Mouse (Mus musculus) adrenal gland, postnatal 14 days (tissue): ENCODE results near the gene Riox1. TPM values are rescaled to one million over a fixed set of nuclear protein-coding genes. Genes with fewer than 3 reads are reported as not detected.
"Not testable (repeated sequence)": the region's sequence is repeated elsewhere in the genome, so short reads cannot be mapped to it uniquely, and the experiment has no call there.

Experiments
- DNase-seq: peaks from one replicate; pipeline ENCODE4 v3.0.0; 2021; ENCODE audit warnings: mixed read lengths
- long read RNA-seq, 2 experiments: library from polyadenylated mRNA; stranded (forward); transcript quantifications; one replicate each; pipeline ENCODE4 v2.0.0; 2021
- total RNA-seq: library from RNA; stranded (reverse); gene quantifications from 2 replicates; pipeline ENCODE4 v1.2.3, GENCODE M21; 2021

The Riox1 gene
- total RNA-seq, result 13.8 and 15.0 TPM in 2 replicates
- long read RNA-seq, experiment 1, transcript Riox1-201 (1 exons, 2,344 nt), result major isoform, 59 of 59 reads
- long read RNA-seq, experiment 1, partial matches to known transcripts, result 0 of 59 reads
- long read RNA-seq, experiment 1, other reads (novel, unspliced or antisense), result 0 of 59 reads
- long read RNA-seq, experiment 2, transcript Riox1-201 (1 exons, 2,344 nt), result major isoform, 36 of 36 reads
- long read RNA-seq, experiment 2, partial matches to known transcripts, result 0 of 36 reads
- long read RNA-seq, experiment 2, other reads (novel, unspliced or antisense), result 0 of 36 reads

DNA sequence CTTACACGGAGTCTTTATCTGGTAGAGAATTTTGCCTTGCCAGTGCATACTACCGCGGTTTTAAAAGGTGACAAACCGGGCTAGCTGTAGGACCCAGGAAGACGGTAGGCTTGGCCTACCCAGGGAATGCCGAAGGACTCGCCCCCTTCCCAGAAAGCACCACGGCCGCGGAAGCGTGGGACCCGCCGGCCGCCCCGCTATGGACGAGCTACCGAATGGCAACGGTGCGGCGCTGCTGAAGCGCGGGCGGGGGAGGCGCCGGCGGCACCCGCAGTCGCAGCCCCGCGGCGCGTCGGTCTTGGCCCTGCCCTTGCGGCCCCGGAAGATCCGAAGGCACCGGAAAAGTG lies at the start of gene Riox1:
Gene Riox1, plus strand, starts transcription at position 116 of the 347 bp plus-strand sequence.
- peak; percentile 92 for DNase-seq

DNA sequence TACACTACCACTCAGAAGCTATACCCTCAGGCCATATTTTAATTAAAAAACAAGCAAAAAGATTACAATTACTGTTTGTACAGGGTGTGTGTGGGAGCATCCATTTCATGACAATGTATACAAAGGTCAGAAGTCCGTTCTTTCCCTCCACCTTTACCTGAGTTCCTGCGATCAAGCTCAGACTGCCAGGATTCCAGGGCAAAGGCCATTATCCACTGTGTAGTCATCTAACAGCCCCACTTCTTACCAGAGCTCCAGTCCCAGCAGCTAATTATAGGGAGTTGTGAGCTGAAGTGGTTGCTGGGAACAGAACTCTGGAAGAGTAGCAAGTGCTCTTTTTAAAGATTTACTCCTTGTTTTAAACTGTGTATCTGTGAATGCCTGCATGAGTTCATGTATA lies 40.0 kb upstream of the Riox1 start:
- no peak for DNase-seq

DNA sequence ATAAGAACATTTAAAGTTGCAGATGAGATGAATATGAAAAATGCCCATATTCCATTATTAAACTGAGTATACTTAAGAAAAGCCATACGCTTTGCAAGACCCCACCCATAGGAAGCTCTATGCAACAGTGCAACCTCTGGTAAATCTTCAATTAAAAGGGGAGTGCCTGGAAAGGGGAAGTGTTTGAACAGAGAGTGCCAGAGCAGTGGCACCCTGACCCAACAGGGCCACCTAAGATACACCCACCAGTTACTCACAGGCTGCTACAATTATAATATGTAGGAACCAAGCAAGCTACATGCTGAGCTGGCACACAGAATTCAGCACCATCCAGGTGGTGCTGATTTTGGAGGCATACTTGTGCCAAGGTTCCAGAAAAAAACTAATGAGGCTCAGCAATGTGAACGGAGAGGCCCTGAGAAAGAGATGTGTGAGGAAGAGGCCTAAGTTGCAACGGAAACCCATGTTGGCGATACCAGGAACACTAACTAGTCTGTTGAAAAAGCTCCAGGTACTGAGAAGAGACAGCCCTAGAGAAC lies 36.1 kb upstream of the Riox1 start:
- no peak for DNase-seq

DNA sequence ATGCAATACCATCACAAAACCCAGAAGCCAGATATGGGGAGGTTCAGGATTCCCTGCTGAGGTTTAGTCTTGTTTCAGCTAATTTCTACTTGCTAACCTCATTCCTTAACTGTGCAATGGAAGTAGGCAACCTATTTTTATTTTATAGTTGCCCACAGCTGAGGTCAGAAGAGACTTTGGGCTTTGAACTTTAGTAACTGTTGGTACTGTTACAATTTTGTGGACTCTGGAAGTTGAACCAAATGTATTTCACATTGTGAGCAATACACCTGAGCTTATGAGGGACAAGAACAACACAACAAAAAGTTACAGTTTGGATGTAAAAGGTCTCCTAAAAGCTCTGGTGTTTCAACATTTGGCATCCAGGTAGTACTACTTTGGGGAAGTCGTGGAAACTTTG lies 35.6 kb upstream of the Riox1 start:
- no peak for DNase-seq

DNA sequence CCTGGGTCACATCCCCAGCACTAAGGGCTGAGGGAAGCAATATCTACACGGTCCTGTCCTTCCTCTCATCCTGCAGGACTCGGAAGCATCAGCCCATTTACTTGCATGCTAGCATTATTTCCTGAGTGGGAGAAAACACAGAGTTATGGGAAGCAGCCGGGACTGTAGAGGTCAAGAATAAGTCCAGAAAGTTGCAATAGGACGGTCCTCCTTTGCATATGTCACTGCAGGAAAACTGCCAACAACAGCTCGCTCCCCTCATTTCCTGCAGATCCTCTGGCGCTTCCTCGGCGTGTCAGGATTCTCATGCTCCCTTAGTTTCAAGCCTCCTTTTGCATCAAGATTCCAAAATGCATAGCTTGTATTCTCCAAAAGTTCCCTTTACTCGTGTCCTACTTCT lies 33.5 kb upstream of the Riox1 start:
- peak; percentile 24 for DNase-seq

DNA sequence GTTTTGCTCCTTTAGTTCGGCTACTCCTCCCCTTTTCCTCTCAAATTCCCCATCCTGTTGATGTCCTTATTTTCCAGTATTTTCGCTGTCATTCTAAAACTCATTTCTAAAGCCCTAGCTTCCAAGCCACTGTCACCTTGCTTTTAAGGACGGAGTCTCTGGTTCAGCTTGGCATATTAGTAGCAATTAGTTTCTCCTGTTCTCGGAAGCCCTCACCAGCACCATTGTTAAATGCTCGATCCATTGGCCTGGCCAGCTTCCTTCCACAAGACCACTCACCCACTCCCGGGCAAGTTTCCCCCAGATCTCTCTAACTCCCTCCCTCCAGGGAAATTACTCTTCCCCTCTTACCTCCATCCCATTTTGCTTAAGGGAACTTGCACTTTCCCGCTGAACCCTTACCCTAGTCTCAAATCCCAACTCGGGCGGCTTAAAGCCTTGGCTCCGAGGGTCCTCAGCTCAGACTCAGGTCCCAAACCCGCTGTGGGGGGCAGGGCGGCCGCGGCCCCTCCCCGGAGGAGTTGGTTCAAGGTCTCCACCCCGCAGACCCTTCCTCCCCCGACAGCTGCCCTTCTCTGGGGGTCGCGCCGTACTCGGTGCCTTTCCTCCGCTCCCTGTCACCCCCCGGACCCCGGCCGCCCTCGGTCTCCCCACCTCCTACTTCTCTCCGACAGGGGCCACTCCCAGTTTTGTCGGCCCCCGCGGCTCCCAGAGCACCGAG lies 29.5 kb upstream of the Riox1 start:
- peak; percentile 46 for DNase-seq

DNA sequence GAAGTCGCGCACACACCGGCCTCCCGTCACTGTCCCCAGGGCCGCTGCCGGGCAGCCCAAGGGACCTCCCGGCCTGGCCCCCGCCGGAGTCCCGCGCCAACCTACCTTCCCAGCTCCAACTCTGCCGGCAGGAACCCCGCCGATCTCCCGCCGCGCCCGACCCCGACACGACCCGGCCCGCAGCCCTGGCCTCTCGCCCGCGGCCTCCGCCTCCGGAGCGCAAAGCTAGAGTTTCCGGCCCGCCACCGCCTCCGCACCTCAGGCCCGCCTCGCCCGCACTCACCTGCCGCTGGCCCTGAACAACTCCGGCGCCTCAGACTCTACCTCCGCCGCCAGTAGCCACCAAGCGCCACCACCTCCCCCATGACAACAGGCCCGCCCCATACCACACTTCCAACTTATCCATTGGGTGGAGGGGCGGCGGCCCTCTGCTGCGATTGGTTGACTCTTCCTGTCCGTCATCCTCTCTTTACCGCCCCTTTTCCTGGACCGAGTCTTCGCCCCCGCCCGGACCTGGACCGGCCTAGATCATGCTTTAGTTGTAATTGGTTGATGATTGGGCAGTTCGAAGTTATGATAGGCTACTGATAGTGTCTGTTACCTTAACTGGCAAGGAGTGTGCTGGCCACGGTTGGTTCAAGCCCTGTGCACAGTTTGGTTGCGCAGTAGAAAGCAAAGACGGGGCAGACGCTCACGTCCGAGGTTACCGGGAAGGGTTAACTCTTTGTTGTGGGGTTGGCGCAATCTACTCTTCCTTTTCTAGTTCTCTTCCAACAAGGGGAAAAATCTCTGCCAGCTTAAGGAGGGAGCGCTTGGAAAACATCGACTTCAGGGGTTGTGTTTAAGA lies 28.6 kb upstream of the Riox1 start, which contains the start of gene Numb:
Gene Numb, minus strand, starts transcription at position 400 of the 847 bp plus-strand sequence.
- DNase-seq, result peak; percentile 99

DNA sequence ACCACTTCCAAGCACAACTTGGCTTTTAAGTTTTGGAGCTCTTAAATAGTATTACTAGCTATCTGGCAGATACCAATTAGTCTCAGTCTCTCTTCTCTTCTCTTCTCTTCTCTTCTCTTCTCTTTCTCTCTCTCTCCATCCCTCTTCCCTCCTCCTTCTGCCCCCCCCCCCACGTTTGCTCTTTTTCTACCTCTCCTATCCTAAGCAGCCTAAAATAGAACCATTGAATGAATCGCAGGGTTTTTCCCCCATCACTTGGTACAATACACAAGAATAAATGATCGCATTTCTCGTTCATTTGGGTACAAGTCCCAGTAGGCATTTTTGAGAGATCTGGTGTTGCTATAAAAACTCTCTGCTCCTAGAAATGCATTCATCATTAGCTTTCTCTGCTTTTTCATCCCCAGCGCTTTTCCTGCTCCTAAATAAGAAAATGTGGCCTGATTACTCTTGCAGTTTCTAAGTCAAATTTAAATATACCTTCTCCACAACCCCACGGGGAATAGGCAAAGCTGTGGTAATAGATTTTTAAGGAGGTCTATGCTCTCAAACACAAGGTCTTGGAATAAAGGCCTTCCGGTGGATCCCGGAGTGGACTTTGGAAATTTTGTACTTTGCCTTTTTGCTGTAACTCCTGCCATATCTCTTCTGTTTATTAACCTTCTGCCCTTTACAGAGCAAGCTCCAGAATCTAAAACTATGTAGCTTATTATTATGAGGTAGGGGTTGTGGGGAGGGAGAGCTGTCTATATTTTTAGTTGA lies 27.5 kb upstream of the Riox1 start:
- DNase-seq, result no peak

DNA sequence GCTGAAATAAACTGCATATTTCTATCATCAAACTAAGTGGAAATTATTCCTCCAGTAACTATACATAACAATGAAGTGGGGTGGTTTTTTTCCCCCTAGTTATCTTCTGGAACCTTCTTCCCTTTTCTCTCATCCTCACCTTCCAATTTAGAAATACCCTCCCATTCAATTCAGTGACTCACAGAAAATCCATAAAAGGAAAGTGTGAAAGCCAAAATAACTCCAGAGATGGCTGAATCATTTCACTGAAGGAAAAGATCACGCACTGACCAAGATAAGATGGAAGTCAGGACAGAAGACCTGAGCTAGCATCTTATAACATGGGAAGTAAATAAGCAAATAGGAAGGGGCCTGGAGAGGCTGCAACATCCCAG lies 26.9 kb upstream of the Riox1 start:
- no peak for DNase-seq

DNA sequence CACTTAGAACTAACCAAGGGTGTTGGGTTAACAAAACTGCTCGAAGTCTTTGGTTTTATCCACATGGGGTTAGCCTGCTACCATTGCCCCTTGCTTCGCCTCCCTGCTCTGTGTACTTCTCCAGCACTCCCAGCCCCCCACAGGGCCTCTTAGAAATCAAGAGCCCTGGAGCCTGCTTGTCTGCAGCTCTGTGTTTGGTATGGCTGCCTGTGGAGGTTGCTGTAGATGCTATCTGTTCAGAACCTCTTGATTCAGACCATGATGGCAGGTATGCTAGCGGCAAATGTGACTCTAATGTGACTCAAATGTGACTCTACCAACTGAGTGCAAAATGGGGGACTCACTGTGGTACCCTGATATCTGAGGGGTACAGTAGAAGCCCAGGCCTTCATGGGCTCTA lies 26.1 kb upstream of the Riox1 start:
- no peak for DNase-seq

DNA sequence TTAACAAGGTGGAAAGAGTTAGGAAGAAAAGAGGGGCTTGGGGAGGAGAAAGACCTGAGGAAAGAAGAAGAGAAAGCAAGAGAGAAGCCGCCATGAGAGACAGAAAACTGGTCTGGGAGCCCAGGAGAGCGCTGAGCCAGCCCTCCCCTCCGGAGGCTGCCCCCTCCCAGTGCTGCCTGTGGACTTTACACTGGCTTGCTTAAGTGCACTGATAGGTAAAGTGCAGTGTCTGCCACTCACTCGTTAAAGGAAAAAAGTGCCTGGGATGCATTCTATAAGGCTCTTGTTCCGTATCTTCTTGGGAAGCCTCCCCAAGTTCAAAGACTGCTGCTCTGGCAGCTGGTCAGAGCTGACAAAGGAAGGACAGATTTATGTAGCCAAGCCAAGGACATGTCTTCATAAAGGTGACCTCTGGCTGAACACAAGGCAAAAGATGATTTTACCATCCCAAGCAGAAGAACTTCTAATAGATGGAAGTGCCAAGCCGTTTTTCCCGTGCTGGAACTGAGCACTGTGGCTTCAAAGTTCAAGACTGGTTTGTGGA lies 25.2 kb upstream of the Riox1 start:
- DNase-seq, result no peak

DNA sequence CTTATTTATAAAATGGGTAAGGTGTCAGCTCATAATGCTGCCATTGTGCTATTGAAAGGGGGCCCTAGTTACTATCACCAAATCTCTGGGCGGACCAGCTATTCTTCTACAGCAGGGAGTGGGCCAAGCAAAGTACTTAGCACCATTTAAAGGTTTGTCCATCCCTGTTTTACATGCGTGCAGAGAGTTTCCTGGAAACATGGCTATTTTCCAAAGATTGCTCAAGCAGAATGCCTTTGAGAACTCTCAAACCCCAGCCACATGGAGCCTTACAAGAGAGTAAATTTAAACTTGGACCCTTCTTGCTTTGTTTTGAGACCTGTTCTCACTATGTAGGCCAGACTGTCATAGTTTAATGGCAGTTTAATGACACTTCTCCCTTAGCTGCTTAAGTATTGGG lies 24.3 kb upstream of the Riox1 start:
- DNase-seq, result no peak

DNA sequence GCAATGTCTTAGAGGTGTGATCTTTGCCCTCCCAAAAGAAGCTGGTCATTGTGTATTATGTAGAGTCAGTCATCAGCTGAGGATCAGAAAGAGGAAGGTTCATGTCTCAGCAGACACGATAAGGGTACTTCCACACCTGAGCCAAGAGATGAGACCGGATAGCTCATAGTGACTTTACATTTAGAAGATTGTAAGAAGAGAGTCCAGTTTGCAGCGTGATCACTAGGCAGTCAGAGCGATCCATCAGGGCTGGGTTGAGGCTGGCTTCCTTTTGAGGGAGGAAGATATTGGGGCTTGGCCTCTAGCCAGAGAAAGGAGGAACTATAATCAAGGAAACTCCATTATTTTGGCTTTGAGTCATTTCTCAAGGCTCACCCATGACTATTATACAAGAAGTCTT lies 22.7 kb upstream of the Riox1 start:
- DNase-seq, result peak; percentile 27

DNA sequence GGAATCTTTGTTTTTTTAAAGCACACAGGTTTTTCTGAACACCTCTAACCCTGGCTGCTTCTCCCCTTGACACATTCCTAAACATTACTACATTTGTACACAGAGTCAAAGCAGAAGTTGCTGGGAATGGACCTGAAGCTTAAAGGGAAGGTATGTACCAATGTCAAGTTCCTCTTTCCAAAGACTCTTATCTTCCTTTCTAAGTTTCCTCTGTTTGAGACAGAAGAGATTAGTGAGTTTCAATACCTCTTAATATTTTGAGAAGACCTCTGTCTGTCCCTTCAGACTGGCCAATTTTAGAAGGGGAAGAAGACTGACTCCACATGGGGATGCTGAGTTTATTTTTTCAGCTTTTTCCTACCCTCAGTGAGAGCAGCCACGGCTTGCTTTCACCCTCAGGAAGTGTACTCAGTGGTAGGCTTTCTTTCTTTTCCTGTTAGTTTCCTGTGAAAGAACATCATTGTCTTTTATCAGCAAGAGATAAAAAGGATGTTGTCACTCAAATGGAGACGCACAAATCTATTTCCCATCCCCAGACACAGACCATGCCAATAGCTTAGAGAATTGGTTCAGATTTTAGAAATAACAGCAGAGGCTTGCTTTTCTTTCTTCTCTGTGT lies 21.1 kb upstream of the Riox1 start:
- no peak for DNase-seq

DNA sequence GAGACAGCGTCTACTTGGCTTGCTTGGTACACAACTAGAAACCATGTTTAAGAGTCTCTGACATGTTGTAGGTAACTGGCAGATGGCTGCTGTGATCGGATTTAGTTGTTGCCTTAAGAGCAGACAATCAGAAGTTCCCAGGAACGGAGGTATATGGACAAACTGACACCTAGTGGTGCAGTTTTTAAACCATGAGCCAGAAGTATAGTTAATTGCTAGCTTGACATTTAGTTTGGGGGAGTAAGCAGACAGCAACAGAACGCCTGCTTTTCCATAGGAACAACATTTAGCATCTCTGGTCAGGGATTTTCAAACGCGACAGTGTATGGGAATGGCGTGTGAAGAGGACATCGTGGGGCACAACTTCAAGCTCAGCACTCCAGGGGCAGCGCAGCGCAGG lies 12.8 kb upstream of the Riox1 start:
- no peak for DNase-seq

DNA sequence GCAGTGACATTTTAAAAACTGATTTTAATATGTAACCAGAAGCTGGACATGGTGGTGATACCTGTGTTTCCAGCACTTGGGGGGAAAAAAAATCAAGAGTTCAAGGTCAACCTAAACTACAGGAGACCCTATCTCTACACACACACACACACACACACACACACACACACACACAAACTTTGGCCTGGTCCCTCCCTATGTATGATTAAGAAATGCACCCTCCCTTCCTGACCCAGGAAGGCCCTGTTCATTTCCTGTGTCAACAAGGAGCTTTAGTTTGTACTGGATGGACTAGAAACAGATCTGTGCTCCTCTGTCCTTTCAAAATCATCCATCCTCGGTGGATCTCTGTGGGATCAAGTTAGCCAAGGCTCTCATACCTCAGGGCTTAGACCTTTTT lies 11.8 kb upstream of the Riox1 start:
- DNase-seq, result not testable (repeated sequence)

DNA sequence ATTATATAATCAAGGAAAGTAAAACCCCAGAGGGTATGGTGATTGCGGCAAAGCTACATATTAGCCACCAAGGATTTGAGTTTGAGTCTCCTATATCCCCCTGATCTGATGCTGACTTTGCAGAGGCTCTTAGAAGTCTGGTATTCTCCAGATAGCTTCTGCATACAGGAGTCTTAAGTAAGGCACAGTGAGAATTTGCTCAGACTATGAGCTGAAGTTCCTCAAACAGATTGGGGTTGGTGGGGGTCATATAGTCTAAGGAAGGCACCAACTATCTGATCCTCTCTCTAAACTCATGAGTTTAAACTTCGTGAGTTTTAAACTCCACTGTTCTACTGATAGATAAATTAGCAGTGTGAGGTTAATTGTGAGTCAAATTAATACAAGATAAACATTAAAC lies 11.1 kb upstream of the Riox1 start:
- DNase-seq, result no peak

DNA sequence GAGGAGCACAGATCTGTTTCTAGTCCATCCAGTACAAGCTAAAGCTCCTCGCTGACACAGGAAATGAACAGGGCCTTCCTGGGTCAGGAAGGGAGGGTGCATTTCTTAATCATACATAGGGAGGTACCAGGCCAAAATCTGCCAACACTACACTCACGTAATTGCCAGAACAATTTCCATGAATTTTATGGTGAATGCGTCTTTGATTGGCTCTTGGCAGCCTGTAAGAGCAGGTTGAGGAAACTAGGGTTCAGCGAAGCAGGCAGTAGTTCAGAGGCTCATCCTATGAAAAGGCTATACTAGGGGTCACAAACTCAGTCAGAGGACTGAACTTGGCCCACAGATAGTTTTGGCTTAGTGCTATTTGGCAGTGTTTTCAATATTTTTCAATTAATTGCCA lies 10.4 kb upstream of the Riox1 start:
- DNase-seq, result no peak

DNA sequence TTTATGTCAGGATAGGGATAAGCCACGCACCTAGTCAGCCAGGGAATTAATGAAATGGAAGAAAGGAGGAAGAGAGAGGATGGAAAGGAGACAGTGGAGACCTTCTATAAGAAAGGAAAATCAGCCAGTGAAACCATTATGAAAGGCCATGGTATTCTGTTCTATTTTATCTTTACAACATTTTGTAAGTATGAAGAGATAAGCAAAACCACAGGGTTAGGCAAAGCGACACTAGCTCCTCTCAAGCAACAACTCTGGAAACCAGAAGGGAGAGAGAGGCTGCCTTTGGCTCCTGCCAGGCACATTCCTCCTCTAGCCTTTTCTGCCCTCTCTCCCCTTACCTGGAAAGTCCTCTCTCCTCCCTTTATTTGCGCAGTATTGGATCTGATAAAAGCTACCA lies 8.5 kb upstream of the Riox1 start:
- no peak for DNase-seq

DNA sequence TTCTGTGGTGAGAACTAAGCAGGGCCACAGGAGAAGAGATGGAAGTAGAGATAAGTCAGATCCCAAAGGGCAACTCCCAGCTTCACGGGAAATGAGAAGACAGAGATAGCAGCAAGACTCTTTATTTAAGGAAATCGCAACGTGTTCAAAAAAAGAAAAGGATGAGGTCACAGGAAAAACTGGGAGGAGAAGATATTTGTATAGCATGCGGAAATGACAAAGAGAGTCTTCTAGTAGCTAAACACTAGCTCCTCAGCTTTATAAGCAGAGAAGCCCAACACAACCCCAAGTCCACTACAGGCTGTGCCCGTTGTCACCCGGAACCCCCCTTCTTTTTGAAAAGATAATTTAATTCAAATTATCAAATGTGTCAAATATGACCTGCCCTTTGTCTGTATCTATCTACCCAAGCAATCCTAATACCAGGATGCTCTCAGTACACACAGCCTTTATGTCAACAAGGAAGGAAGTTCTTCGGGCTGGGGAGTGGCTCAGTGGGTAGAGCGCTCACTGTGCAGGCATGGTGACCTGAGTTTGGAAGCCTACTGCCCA lies 3.1 kb upstream of the Riox1 start:
- DNase-seq, result no peak

DNA sequence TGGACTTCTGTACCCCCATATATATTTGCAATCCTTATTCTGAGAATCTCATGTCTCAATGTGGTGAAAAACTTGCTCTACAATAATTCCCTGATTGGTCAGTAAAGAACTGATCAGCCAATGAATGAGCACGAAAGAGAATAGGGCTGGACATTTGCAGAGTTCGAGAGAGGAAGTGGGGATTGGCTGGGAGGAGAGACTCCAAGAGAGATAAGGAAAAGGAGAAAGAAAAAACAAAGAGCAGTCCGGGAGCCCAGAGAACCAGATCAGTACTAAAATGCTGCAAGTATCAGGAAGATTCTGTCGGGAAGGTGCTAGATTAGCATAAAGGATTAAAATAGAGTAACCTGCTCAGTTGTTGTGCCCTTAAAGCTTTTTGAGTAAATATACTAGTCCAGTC lies 1.4 kb upstream of the Riox1 start:
- DNase-seq, result no peak
